Mouse (Mus musculus): ENCODE results near the gene Hdac4.

Gene Hdac4

GRCm38 (mm10) chr1:92178021-92178895, 17.2 kb downstream of the Hdac4 start:
- DNase-seq (ENCODE audit: low spot score): peak; percentile 56

GRCm38 (mm10) chr1:92177599-92177998, 17.9 kb downstream of the Hdac4 start:
- DNase-seq (ENCODE audit: low spot score): no peak

- DNase-seq (ENCODE audit: low spot score): no peak
Observed at GRCm38 (mm10) chr1:92177196-92177595, 18.3 kb downstream of the Hdac4 start.

GRCm38 (mm10) chr1:92175266-92175665, 20.2 kb downstream of the Hdac4 start:
- DNase-seq (ENCODE audit: low spot score): no peak

GRCm38 (mm10) chr1:92174898-92175255, 20.6 kb downstream of the Hdac4 start:
- no peak for DNase-seq (ENCODE audit: low spot score)

GRCm38 (mm10) chr1:92174251-92174897, 21.1 kb downstream of the Hdac4 start:
- no peak for DNase-seq (ENCODE audit: low spot score)

GRCm38 (mm10) chr1:92170616-92171235, 24.8 kb downstream of the Hdac4 start:
- DNase-seq (ENCODE audit: low spot score): no peak

GRCm38 (mm10) chr1:92169776-92170055, 25.8 kb downstream of the Hdac4 start:
- no peak for DNase-seq (ENCODE audit: low spot score)

GRCm38 (mm10) chr1:92168900-92169775, 26.4 kb downstream of the Hdac4 start:
- no peak for DNase-seq (ENCODE audit: low spot score)

- DNase-seq (ENCODE audit: low spot score): no peak
Observed at GRCm38 (mm10) chr1:92163932-92164331, 31.6 kb downstream of the Hdac4 start.

GRCm38 (mm10) chr1:92159804-92160203, 35.7 kb downstream of the Hdac4 start:
- DNase-seq (ENCODE audit: low spot score): no peak

- peak; percentile 37 for DNase-seq (ENCODE audit: low spot score)
Observed at GRCm38 (mm10) chr1:92150201-92150600, 45.3 kb downstream of the Hdac4 start.

- DNase-seq (ENCODE audit: low spot score): no peak
Observed at GRCm38 (mm10) chr1:92148527-92148926, 47.0 kb downstream of the Hdac4 start.

- DNase-seq (ENCODE audit: low spot score): no peak
Observed at GRCm38 (mm10) chr1:92144868-92145534, 50.5 kb downstream of the Hdac4 start.

- no peak for DNase-seq (ENCODE audit: low spot score)
Observed at GRCm38 (mm10) chr1:92143331-92143895, 52.1 kb downstream of the Hdac4 start.

- DNase-seq (ENCODE audit: low spot score): no peak
Observed at GRCm38 (mm10) chr1:92142793-92143192, 52.7 kb downstream of the Hdac4 start.

GRCm38 (mm10) chr1:92139001-92139400, 56.5 kb downstream of the Hdac4 start:
- DNase-seq (ENCODE audit: low spot score): no peak

- peak; percentile 81 for DNase-seq (ENCODE audit: low spot score)
Observed at GRCm38 (mm10) chr1:92137136-92137848, 58.2 kb downstream of the Hdac4 start.

- no peak for DNase-seq (ENCODE audit: low spot score)
Observed at GRCm38 (mm10) chr1:92136362-92136761, 59.1 kb downstream of the Hdac4 start.

- no peak for DNase-seq (ENCODE audit: low spot score)
Observed at GRCm38 (mm10) chr1:92132181-92132580, 63.3 kb downstream of the Hdac4 start.

Data from MN1 (cell line).